Mouse (Mus musculus): ENCODE measurements around the gene Svopl. TPM values are rescaled to one million over a fixed set of nuclear protein-coding genes. Genes with fewer than 3 reads are reported as not detected.

Svopl gene
- polyA plus RNA-seq, 1 experiment from 2014 or later, result 3.2 TPM

- no peak for ATAC-seq (ENCODE audit: low FRiP score, low read depth)
- Histone ChIP-seq H3K36me3 (no peaks in the 10 kb centered on the region), H3K27me3 (no peaks in the 10 kb centered on the region), H3K9ac (no peak overlapping the region), H3K4me2 (replicated peaks) (no peak overlapping the region), H3K4me3 (no peak overlapping the region), H3K9me3 (no peaks in the 10 kb centered on the region), H3K4me1 (no peaks in the 10 kb centered on the region), H3K27ac (no peak overlapping the region)
- 51% methylated on average over 7 of the region's 7 CpGs for WGBS
Measured at GRCm38 (mm10) chr6:38023284-38023683, 23.5 kb downstream of the Svopl start.

DNA sequence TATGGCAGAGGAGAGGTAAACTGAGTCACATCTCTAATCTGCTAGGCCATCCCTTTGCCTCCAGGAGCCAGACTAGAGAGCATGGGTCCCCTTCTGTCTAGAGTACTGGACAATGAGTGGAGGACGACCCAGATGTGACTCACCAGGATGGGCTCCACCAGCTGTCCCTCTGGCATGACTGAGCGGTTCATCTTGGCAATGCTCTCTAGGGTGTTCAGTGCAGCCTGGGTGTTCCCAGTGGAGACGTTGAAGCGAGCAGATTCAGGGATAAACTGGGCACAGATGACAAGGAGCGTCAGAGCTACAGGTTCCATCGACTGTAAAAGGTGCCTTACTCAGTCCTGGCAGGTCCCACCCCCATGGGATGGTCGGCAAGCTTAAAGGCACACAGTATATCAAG, 25.4 kb downstream of the Svopl start:
- Histone ChIP-seq H3K27ac (no peak overlapping the region), H3K4me3 (no peak overlapping the region), H3K9ac (no peak overlapping the region), H3K4me1 (no peaks in the 10 kb centered on the region), H3K27me3 (no peaks in the 10 kb centered on the region), H3K36me3 (no peaks in the 10 kb centered on the region), H3K9me3 (no peaks in the 10 kb centered on the region), H3K4me2 (replicated peaks) (no peak overlapping the region)
- 81% methylated on average over 7 of the region's 7 CpGs for WGBS
- ATAC-seq (ENCODE audit: low FRiP score, low read depth), result no peak

GRCm38 (mm10) chr6:38012829-38013228, 34.0 kb downstream of the Svopl start:
- Histone ChIP-seq H3K4me2 (replicated peaks) (no peak overlapping the region), H3K4me3 (no peak overlapping the region), H3K36me3 (no peaks in the 10 kb centered on the region), H3K9me3 (no peaks in the 10 kb centered on the region), H3K4me1 (no peaks in the 10 kb centered on the region), H3K9ac (no peak overlapping the region), H3K27me3 (no peaks in the 10 kb centered on the region), H3K27ac (no peak overlapping the region)
- WGBS, result 92% methylated on average over 2 of the region's 2 CpGs
- ATAC-seq (ENCODE audit: low FRiP score, low read depth), result no peak

DNA sequence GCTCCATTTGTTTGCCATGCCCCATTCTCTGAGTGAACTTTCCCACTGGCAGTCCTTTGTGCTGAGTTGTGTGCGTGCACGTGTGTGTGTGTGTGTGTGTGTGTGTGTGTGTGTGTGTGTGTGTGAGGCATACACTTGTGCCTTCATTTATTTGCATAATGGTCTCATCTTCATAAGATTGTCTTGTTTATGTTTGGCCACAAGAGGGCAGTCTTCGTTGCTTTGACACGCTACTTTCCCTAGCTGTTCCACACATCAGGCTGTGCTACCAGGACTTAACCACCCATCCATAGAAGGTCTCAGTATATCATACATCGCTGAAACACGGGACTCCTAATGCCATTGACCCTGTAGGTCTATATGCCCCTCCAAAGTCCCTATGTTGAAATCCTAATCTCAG, 39.3 kb downstream of the Svopl start:
- H3K4me2 ChIP-seq (replicated peaks), result no peak overlapping the region
- H3K4me1 ChIP-seq, result no peaks in the 10 kb centered on the region
- no peak overlapping the region for H3K4me3 ChIP-seq
- H3K9ac ChIP-seq, result no peak overlapping the region
- H3K27me3 ChIP-seq, result no peaks in the 10 kb centered on the region
- 11% methylated on average over 6 of the region's 6 CpGs for WGBS
- H3K36me3 ChIP-seq, result no peaks in the 10 kb centered on the region
- H3K27ac ChIP-seq, result no peak overlapping the region
- no peak for ATAC-seq (ENCODE audit: low FRiP score, low read depth)
- no peaks in the 10 kb centered on the region for H3K9me3 ChIP-seq

DNA sequence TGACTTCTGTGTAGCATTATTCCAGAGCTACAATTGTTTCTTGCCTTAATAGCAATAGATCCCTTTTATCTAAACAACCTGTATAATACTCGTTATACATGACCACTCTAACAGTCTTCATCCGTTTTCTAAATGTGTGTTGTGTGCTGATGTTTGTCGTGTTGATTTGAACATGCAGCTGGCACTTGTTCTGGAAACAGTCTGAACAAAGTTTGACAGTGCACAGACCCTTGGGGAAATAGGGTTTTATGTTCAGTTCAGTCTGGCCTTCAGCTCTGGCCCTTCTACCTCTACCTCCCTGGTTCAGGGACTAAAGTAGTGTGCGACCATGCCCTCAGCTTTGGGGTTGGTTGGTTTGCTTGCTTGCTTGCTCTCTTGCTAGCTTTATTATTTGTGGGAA, 79.4 kb downstream of the Svopl start:
- Histone ChIP-seq H3K4me3 (no peak overlapping the region), H3K4me2 (replicated peaks) (no peak overlapping the region), H3K27me3 (no peaks in the 10 kb centered on the region), H3K9ac (no peak overlapping the region), H3K4me1 (no peaks in the 10 kb centered on the region), H3K27ac (no peak overlapping the region), H3K36me3 (peaks cover 62% of the 10 kb centered on the region), H3K9me3 (no peaks in the 10 kb centered on the region)
- ATAC-seq (ENCODE audit: low FRiP score, low read depth), result no peak
- WGBS, result 90% methylated on average over 4 of the region's 4 CpGs

- Histone ChIP-seq H3K4me1 (no peaks in the 10 kb centered on the region), H3K27ac (no peak overlapping the region), H3K9me3 (no peaks in the 10 kb centered on the region), H3K4me2 (replicated peaks) (no peak overlapping the region), H3K9ac (no peak overlapping the region), H3K4me3 (no peak overlapping the region), H3K36me3 (peaks cover 66% of the 10 kb centered on the region), H3K27me3 (no peaks in the 10 kb centered on the region)
- ATAC-seq (ENCODE audit: low FRiP score, low read depth), result no peak
- 87% methylated on average over 6 of the region's 6 CpGs for WGBS
Measured at GRCm38 (mm10) chr6:37951306-37951705, 95.5 kb downstream of the Svopl start.

GRCm38 (mm10) chr6:37936498-37936897, 110.3 kb downstream of the Svopl start:
- Histone ChIP-seq H3K4me3 (no peak overlapping the region), H3K9ac (no peak overlapping the region), H3K27ac (no peak overlapping the region), H3K4me1 (no peaks in the 10 kb centered on the region), H3K27me3 (no peaks in the 10 kb centered on the region), H3K36me3 (peaks cover 42% of the 10 kb centered on the region), H3K4me2 (replicated peaks) (no peak overlapping the region), H3K9me3 (no peaks in the 10 kb centered on the region)
- no peak for ATAC-seq (ENCODE audit: low FRiP score, low read depth)
- WGBS, result 62% methylated on average over 6 of the region's 6 CpGs

Other genes with a start within 250 kb of the Svopl start
- gene Trim24, start 176.2 kb downstream of the Svopl start, polyA plus RNA-seq (2015; fragmentation: Nextera tagmentation; extraction: Ambion mirVana), result 16.8 and 17.5 TPM in 2 replicates
- gene Tmem213, start 62.3 kb upstream of the Svopl start, polyA plus RNA-seq (2015; fragmentation: Nextera tagmentation; extraction: Ambion mirVana), result 0.33 and 0.65 TPM in 2 replicates
- gene Atp6v0a4, start 77.6 kb upstream of the Svopl start, polyA plus RNA-seq (2015; fragmentation: Nextera tagmentation; extraction: Ambion mirVana), result 0.29 and 0.78 TPM in 2 replicates
- gene D630045J12Rik, start 207.0 kb upstream of the Svopl start, polyA plus RNA-seq (2015; fragmentation: Nextera tagmentation; extraction: Ambion mirVana), result 8.1 and 8.2 TPM in 2 replicates